Mouse (Mus musculus) cortical plate, adult 2 months (tissue): ENCODE results near the gene Erc2. TPM values are rescaled to one million over a fixed set of nuclear protein-coding genes. Genes with fewer than 3 reads are reported as not detected.

Source experiments
- H3K27ac ChIP-seq: fragments of 200-500 bp; 2 replicates; pipeline ENCODE4 v1.5.1; 2012; ENCODE audit warnings: low read length, control low read depth, inconsistent platforms; ENCODE audit not compliant: insufficient read depth
- H3K4me1 ChIP-seq: fragments of 200-500 bp; 2 replicates; pipeline ENCODE4 v1.6.1; 2011; ENCODE audit warnings: low read length; ENCODE audit not compliant: control insufficient read depth, insufficient read depth
- H3K4me3 ChIP-seq: fragments of 200-500 bp; 2 replicates; pipeline ENCODE4 v1.5.1; 2011; ENCODE audit warnings: mild to moderate bottlenecking, low read length, control low read depth; ENCODE audit not compliant: insufficient read depth
- CTCF ChIP-seq: fragments of 200-500 bp; IDR thresholded peaks from 2 replicates; pipeline ENCODE4 v1.5.1; 2011; ENCODE audit warnings: mild to moderate bottlenecking, control low read depth, low read length; ENCODE audit not compliant: insufficient read depth; ENCODE audit errors: extremely low read depth
- POLR2A ChIP-seq: fragments of 200-500 bp; IDR thresholded peaks from 2 replicates; pipeline ENCODE4 v1.6.1; 2011; ENCODE audit warnings: mild to moderate bottlenecking, low read length, control low read depth; ENCODE audit not compliant: insufficient read depth; ENCODE audit errors: extremely low read depth
- polyA plus RNA-seq: library from polyadenylated mRNA; depleted of rRNA; stranded (reverse); fragments of >200 nt; gene quantifications from 2 replicates; pipeline ENCODE4 v1.2.3, GENCODE M21; 2012

Gene Erc2
- polyA plus RNA-seq, 1 experiment: 77.8 TPM

- no peak overlapping the region for H3K27ac ChIP-seq
- TF ChIP-seq POLR2A (no peak), CTCF (no peak)
Measured at GRCm38 (mm10) chr14:28238336-28239048, 616.3 kb downstream of the Erc2 start.

GRCm38 (mm10) chr14:28240111-28240510 is 617.9 kb downstream of the Erc2 start:
- TF ChIP-seq POLR2A (no peak), CTCF (no peak)
- Histone ChIP-seq H3K27ac (no peak overlapping the region), H3K4me3 (no peak overlapping the region), H3K4me1 (peaks cover 4% of the 10 kb centered on the region; the same call in 1 of the 2 replicates)

More at GRCm38 (mm10) chr14:28238336-28239048, 616.3 kb downstream of the Erc2 start:
- Histone ChIP-seq H3K4me1 (peaks cover 4% of the 10 kb centered on the region; the same call in 1 of the 2 replicates), H3K4me3 (no peak overlapping the region)

GRCm38 (mm10) chr14:28242743-28243142 is 620.5 kb downstream of the Erc2 start:
- peaks cover 4% of the 10 kb centered on the region; the same call in 1 of the 2 replicates for H3K4me1 ChIP-seq
- H3K4me3 ChIP-seq: no peak overlapping the region
- TF ChIP-seq CTCF: no peak
- TF ChIP-seq POLR2A: no peak
- H3K27ac ChIP-seq: no peak overlapping the region

GRCm38 (mm10) chr14:28243474-28243873 is 621.2 kb downstream of the Erc2 start:
- peaks cover 4% of the 10 kb centered on the region; the same call in 1 of the 2 replicates for H3K4me1 ChIP-seq
- H3K4me3 ChIP-seq: no peak overlapping the region
- TF ChIP-seq POLR2A: no peak
- TF ChIP-seq CTCF: no peak
- H3K27ac ChIP-seq: no peak overlapping the region

GRCm38 (mm10) chr14:28262706-28263105 is 640.5 kb downstream of the Erc2 start:
- Histone ChIP-seq H3K27ac (no peak overlapping the region), H3K4me3 (no peak overlapping the region), H3K4me1 (peaks cover 2% of the 10 kb centered on the region; the same call in 1 of the 2 replicates)
- TF ChIP-seq CTCF (no peak), POLR2A (no peak)

- peaks cover 2% of the 10 kb centered on the region; the same call in 1 of the 2 replicates for H3K4me1 ChIP-seq
- no peak for TF ChIP-seq POLR2A
- no peak for TF ChIP-seq CTCF
- H3K4me3 ChIP-seq: no peak overlapping the region
- no peak overlapping the region for H3K27ac ChIP-seq
Measured at GRCm38 (mm10) chr14:28267367-28267766, 645.1 kb downstream of the Erc2 start.

- TF ChIP-seq CTCF (no peak), POLR2A (no peak)
- Histone ChIP-seq H3K27ac (no peak overlapping the region), H3K4me1 (peaks cover 2% of the 10 kb centered on the region), H3K4me3 (no peak overlapping the region)
Measured at GRCm38 (mm10) chr14:28271846-28272245, 649.6 kb downstream of the Erc2 start.

- TF ChIP-seq CTCF: no peak
- TF ChIP-seq POLR2A: no peak
- Histone ChIP-seq H3K4me1 (peaks cover 2% of the 10 kb centered on the region), H3K27ac (no peak overlapping the region), H3K4me3 (no peak overlapping the region)
Measured at GRCm38 (mm10) chr14:28273669-28274068, 651.4 kb downstream of the Erc2 start.

- TF ChIP-seq POLR2A: no peak
- no peak for TF ChIP-seq CTCF
- H3K4me3 ChIP-seq: no peak overlapping the region
- H3K27ac ChIP-seq: no peak overlapping the region
- peaks cover 2% of the 10 kb centered on the region for H3K4me1 ChIP-seq
Measured at GRCm38 (mm10) chr14:28274826-28275225, 652.6 kb downstream of the Erc2 start.

- Histone ChIP-seq H3K27ac (no peak overlapping the region), H3K4me1 (peaks cover 3% of the 10 kb centered on the region; the same call in 1 of the 2 replicates), H3K4me3 (no peak overlapping the region)
- TF ChIP-seq POLR2A (no peak), CTCF (no peak)
Measured at GRCm38 (mm10) chr14:28278951-28279350, 656.7 kb downstream of the Erc2 start.
